Mouse (Mus musculus) lung, postnatal 0 days (tissue): ENCODE data around the gene Cdh10.

Source experiments
- CTCF ChIP-seq: IDR thresholded peaks from 2 replicates; pipeline ENCODE4 v1.5.1; 2016; ENCODE audit warnings: antibody characterized with exemption, mild to moderate bottlenecking
- EP300 ChIP-seq: IDR thresholded peaks from 2 replicates; pipeline ENCODE4 v1.6.1; 2016; ENCODE audit warnings: antibody characterized with exemption, mild to moderate bottlenecking, control low read depth

DNA sequence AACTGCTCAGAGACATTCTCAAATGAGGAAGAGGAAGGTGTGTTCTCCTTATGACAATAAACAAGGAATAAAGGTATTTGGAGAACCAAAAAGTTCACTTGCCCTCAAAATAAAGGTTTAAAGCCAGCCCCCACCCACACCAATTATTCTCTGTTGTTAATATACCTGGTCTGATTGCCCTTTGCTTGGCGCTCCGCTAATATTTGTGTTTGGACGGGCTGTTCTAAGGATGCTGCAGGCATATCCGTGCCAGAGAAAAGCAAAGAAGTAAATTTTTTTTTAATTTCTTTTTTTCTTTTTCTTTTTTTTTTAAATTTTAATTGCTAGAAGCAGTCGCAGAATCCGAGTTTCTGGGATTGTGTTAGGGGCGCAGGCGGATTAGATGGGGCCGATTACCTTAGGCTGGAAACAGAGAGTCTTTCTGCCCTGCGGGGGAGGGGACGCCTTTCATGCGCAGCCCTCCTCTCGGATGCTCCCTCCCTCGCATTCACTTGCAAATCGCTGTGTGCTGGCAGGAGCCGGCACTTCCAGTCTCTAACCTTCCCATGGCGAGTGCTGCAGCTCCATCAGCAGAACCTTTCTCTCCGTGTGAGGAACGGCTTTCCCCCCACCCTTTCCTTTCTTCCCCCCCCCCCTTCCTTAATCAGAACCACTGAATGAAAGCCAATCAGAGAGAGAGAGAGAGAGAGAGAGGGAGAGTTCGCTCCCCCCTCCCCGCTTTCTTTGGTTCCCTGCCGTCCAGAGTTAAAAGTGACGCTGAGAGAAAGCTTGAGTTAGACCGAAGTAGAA lies at the start of gene Cdh10:
- TF ChIP-seq CTCF (no peak), EP300 (no peak)
